Mouse (Mus musculus) stomach, embryonic 14.5 days (tissue): ENCODE results near the gene Olfr466. TPM values are rescaled to one million over a fixed set of nuclear protein-coding genes. Genes with fewer than 3 reads are reported as not detected.
A peak's percentile ranks its signal among the peaks of the same experiment; 100 is the strongest.

Source experiments
- ATAC-seq: fragments of 200-750 bp; cut with Nextera tagmentation; 2 replicates; pipeline ENCODE4 v1.8.0; 2017; ENCODE audit warnings: low read depth, moderate TSS enrichment; ENCODE audit not compliant: insufficient number of reproducible peaks, insufficient read depth, low FRiP score
- H3K27ac ChIP-seq: fragments of 300-500 bp; sonication (generic); 2 replicates; pipeline ENCODE4 v1.5.1; 2014; ENCODE audit warnings: mild to moderate bottlenecking, low read length, moderate library complexity, mixed read lengths
- H3K27me3 ChIP-seq: fragments of 300-500 bp; sonication (generic); 2 replicates; pipeline ENCODE4 v1.6.1; 2014; ENCODE audit warnings: low read length, control low read depth, mixed read lengths; ENCODE audit not compliant: control insufficient read depth, insufficient read depth
- H3K36me3 ChIP-seq: fragments of 300-500 bp; sonication (generic); 2 replicates; pipeline ENCODE4 v1.6.1; 2014; ENCODE audit warnings: mild to moderate bottlenecking, control low read depth, low read length, moderate library complexity, mixed read lengths; ENCODE audit not compliant: control insufficient read depth, insufficient read depth
- H3K4me1 ChIP-seq: fragments of 300-500 bp; sonication (generic); 2 replicates; pipeline ENCODE4 v1.6.1; 2014; ENCODE audit warnings: low read length, control low read depth, mixed read lengths; ENCODE audit not compliant: control insufficient read depth, insufficient read depth
- H3K4me2 ChIP-seq: fragments of 300-500 bp; sonication (generic); replicated peaks from 2 replicates; pipeline ENCODE4 v1.6.1; 2014; ENCODE audit warnings: low read depth, low read length, control low read depth
- H3K4me3 ChIP-seq: fragments of 300-500 bp; sonication (generic); 2 replicates; pipeline ENCODE4 v1.5.1; 2014; ENCODE audit warnings: low read depth, low read length, control low read depth
- H3K9ac ChIP-seq: fragments of 300-500 bp; sonication (generic); replicated peaks from 2 replicates; pipeline ENCODE4 v1.6.1; 2014; ENCODE audit warnings: low read depth, mild to moderate bottlenecking, control low read depth, low read length, moderate library complexity, mixed read lengths
- H3K9me3 ChIP-seq: fragments of 300-500 bp; sonication (generic); 2 replicates; pipeline ENCODE4 v1.6.1; 2016; ENCODE audit warnings: low read depth, low read length, control low read depth; ENCODE audit not compliant: control insufficient read depth
- WGBS: fragments of 180-500 bp; shearing (Covaris S2); extraction: QIAGEN DNeasy Blood & Tissue Kit; methylation state at CpG from one replicate; pipeline ENCODE4 v1.1.7; 2014; 5-methylcytosine and 5-hydroxymethylcytosine counted together
- polyA plus RNA-seq: library from polyadenylated mRNA; unstranded; fragments of >200 nt; fragmentation: Nextera tagmentation; extraction: Ambion mirVana; gene quantifications from 2 replicates; pipeline ENCODE4 v1.2.1, GENCODE M21; 2014

Olfr466 gene
- polyA plus RNA-seq, result not detected in 2 replicates

DNA sequence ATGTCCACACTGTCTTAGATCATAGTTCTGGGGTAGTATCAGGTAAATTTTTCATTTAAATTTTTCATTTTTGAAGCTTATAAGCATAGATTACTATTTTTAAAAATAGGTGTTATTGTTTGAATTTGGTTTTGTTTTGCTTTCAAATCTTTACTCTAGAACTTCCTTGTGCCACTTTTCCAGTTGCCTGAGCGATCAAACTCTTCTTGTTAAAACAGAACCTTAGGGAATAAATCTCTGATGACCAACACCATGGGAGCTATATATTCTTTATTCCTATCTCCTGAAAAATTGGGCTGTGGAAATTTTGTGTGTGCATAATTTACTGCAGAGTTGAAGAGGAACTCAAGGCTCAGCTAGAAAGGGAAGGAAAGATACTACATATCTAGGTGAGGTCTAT, at the start of gene Olfr466:
Olfr466 (plus strand) TSS at position 301 of the 400 bp plus-strand sequence.
- H3K4me1 ChIP-seq, result no peaks in the 10 kb centered on the region
- no peak for ATAC-seq
- H3K36me3 ChIP-seq, result no peaks in the 10 kb centered on the region
- H3K27ac ChIP-seq, result no peak within 1 kb of the TSS
- H3K4me2 ChIP-seq, result no peak within 1 kb of the TSS
- 79% methylated on average over 1 of the region's 1 CpGs for WGBS
- H3K27me3 ChIP-seq, result no peaks in the 10 kb centered on the region
- H3K4me3 ChIP-seq, result no peak within 1 kb of the TSS
- H3K9me3 ChIP-seq, result no peaks in the 10 kb centered on the region
- H3K9ac ChIP-seq, result no peak within 1 kb of the TSS

DNA sequence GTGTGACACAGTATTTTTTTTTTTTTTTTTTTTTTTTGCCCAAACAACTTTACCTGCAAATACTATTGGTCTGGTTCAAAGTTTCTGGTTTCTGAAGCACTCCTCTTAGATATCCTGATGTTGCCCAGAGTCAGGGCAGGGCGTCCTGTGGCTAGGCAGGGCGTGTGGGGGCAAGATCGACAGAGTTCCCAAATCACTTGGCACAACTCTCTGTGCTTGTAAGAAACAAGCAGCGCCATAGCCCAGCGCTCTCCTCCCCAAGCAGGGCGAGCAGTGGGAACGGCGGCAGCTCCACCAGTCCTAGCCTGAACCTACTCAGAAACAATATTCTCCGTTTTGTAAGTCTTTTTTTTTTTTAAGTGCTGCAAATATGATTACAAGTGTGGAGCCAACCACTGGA, 49.4 kb upstream of the Olfr466 start:
- Histone ChIP-seq H3K36me3 (no peaks in the 10 kb centered on the region), H3K4me3 (no peak overlapping the region), H3K9me3 (peaks cover 4% of the 10 kb centered on the region; the same call in 1 of the 2 replicates), H3K27me3 (no peaks in the 10 kb centered on the region), H3K4me2 (no peak overlapping the region), H3K4me1 (no peaks in the 10 kb centered on the region), H3K27ac (no peak overlapping the region), H3K9ac (no peak overlapping the region)
- no peak for ATAC-seq
- 97% methylated on average over 9 of the region's 9 CpGs for WGBS

DNA sequence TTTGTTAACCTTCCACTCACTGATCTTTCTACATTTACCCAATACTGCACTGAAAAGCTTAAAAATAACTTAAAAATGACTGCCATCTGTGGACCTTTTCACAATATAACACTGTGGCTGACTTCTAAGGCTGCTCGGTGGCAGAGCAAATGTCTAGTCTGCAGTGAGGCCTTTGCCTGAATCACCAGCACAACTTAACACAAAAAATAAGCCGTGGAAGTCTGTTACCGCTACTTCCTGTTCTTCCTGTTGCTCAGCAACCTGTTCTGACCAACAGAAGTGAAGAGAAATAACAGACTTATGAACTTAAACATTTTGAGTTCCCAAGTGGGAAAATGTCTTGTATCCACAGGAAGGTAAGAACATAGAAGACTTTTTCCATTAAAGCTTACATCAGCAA, 48.8 kb upstream of the Olfr466 start:
- ATAC-seq, result no peak
- Histone ChIP-seq H3K9me3 (peaks cover 8% of the 10 kb centered on the region; the same call in 1 of the 2 replicates), H3K9ac (no peak overlapping the region), H3K27ac (no peak overlapping the region), H3K4me1 (no peaks in the 10 kb centered on the region), H3K4me2 (no peak overlapping the region), H3K4me3 (no peak overlapping the region), H3K27me3 (no peaks in the 10 kb centered on the region), H3K36me3 (no peaks in the 10 kb centered on the region)
- WGBS, result 94% methylated on average over 3 of the region's 3 CpGs

DNA sequence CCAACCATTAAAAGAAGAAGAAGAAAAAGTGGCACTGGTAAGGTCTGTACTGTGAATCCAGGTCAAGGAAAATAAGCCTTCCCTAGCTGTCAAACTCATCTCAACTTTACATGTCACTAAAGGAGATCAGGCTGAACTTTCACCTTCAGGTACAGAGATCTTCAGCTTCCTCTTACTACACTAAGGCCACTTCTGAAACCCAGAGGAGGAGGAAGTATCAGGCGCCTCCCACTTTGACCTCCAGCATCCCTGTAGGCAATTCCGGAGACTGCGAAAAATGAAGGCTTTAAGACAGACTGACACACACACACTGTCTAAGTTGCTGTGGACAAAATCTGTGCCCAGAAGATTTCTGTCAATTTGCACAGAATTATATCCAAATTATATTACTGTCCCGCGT, 38.1 kb upstream of the Olfr466 start:
- H3K36me3 ChIP-seq, result no peaks in the 10 kb centered on the region
- H3K4me3 ChIP-seq, result peak overlapping the region; percentile 89
- 0 out of 2 replicates have a peak, but pooled peaks have one; percentile 16 for ATAC-seq
- WGBS, result 2% methylated on average over 5 of the region's 5 CpGs
- H3K27ac ChIP-seq, result peak overlapping the region; percentile 92
- peak overlapping the region; percentile 71 for H3K4me2 ChIP-seq
- no peaks in the 10 kb centered on the region for H3K27me3 ChIP-seq
- H3K4me1 ChIP-seq, result 0 out of 2 replicates have a peak, but pooled peaks cover 10% of the 10 kb centered on the region
- peak overlapping the region; percentile 91 for H3K9ac ChIP-seq
- no peaks in the 10 kb centered on the region for H3K9me3 ChIP-seq

DNA sequence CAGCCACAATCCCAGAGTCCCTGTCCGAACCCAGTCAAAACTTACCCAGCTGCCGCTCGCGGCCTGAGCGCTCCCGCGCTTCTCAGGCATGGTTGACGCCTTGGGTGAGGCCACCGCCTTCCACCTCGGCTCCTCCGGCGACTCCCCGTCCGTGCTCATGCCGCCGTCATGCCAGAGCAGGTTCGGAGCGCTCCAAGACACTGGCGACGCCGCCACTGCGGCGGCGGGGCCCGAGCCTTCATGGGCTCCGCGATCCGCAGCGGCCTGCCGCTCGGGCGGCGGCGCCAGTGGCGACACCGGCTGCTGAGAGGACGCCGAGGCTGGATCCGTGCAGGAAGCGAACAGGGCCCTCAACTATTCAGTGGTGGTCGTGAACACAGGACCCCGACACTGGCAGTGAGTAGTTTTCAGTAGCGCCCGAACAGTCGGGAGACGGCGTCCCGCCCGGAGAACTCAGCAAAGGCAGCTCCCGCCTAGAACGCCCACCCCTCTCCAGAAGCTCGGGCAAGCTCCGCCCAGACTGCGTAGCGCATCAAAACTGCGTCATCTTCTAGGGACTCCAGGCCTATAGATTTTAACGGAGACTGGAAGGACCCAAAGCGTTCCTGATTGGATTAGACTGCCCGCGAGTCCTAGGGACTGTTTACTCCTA, 37.5 kb upstream of the Olfr466 start, which contains the start of gene Mfsd14b:
Mfsd14b (minus strand) TSS at position 517 of the 652 bp plus-strand sequence.
- Histone ChIP-seq H3K9ac (peak within 1 kb of the TSS; percentile 91), H3K27me3 (no peaks in the 10 kb centered on the region), H3K4me1 (0 out of 2 replicates have a peak, but pooled peaks cover 10% of the 10 kb centered on the region), H3K36me3 (no peaks in the 10 kb centered on the region), H3K9me3 (no peaks in the 10 kb centered on the region), H3K4me2 (peak within 1 kb of the TSS; percentile 71), H3K27ac (peak within 1 kb of the TSS; percentile 92), H3K4me3 (peak within 1 kb of the TSS; percentile 89)
- ATAC-seq, result peak; percentile 100
- under 1% methylated on average over 60 of the region's 60 CpGs for WGBS

DNA sequence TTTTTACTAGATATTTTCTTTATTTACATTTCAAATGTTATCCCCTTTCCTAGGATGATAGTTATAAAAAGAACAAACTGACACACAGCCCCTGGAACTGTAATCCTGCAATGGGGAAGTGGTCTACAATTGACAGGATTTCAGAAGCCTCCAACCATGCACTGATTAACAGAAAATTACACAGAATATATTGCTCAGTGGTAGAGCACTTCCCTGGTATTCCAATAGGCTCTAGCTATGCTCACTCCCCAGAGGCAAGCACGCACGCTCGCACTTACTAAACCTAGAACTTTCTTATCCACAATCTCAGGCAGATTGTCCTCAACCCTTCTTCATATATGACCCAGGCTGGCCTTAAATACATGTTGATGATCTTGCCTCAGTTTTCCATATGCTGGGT, 36.8 kb upstream of the Olfr466 start:
- Histone ChIP-seq H3K27ac (peak overlapping the region; percentile 92; the same call in 1 of the 2 replicates), H3K36me3 (no peaks in the 10 kb centered on the region), H3K4me2 (peak overlapping the region; percentile 71), H3K9ac (peak overlapping the region; percentile 91; the same call in 1 of the 2 replicates), H3K9me3 (no peaks in the 10 kb centered on the region), H3K4me1 (0 out of 2 replicates have a peak, but pooled peaks cover 10% of the 10 kb centered on the region), H3K27me3 (no peaks in the 10 kb centered on the region), H3K4me3 (peak overlapping the region; percentile 89)
- WGBS, result 67% methylated on average over 3 of the region's 3 CpGs
- no peak for ATAC-seq

DNA sequence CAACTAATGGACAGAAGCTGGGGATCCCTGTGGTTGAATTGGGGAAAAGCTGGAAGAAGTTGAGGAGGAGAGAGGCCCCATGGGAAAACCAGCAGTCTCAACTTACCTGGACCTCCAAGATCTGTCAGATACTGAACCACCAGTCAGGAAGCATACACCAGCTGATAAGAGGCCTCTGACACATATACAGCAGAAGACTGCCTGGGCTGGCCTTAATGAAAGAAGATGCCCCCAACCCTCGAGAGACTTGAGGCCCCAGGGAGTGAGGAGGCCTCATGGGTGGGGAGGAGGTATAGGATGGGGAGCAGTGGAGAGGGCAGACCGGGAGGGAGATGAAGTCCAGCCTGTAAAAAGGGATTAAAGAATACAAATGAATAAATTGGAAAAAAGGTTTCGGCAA, 29.1 kb upstream of the Olfr466 start:
- no peaks in the 10 kb centered on the region for H3K4me1 ChIP-seq
- H3K27me3 ChIP-seq, result no peaks in the 10 kb centered on the region
- H3K9ac ChIP-seq, result no peak overlapping the region
- H3K9me3 ChIP-seq, result no peaks in the 10 kb centered on the region
- no peaks in the 10 kb centered on the region for H3K36me3 ChIP-seq
- 68% methylated on average over 3 of the region's 3 CpGs for WGBS
- H3K27ac ChIP-seq, result no peak overlapping the region
- no peak for ATAC-seq
- H3K4me2 ChIP-seq, result no peak overlapping the region
- H3K4me3 ChIP-seq, result no peak overlapping the region

DNA sequence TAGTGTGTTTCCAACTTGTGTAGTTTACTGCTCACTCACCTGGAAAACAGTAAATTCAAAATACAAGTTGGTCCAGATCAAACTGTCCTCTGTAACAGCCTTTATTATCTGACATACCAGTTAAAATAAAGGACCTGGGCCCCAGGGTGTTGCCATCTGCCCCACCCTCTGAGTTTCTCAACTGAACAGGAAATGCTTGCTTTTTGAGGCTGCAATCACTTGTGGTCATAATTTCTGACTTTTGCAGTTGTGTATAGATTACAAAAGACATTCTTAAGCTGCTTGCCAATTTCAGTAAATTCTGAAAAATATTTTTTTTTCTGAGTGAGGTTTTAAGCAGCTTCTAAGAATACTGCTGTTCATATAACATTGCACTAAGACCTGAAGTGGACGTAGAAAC, 27.9 kb upstream of the Olfr466 start:
- no peak for ATAC-seq
- Histone ChIP-seq H3K27ac (no peak overlapping the region), H3K9ac (no peak overlapping the region), H3K4me2 (no peak overlapping the region), H3K27me3 (no peaks in the 10 kb centered on the region), H3K9me3 (no peaks in the 10 kb centered on the region), H3K4me3 (no peak overlapping the region), H3K36me3 (no peaks in the 10 kb centered on the region), H3K4me1 (no peaks in the 10 kb centered on the region)
- WGBS, result 75% methylated on average over 1 of the region's 1 CpGs
